Mouse (Mus musculus) hindbrain, embryonic 15.5 days (tissue): ENCODE results near the gene Myo15b. TPM values are rescaled to one million over a fixed set of nuclear protein-coding genes. Genes with fewer than 3 reads are reported as not detected.

Experiments
- ATAC-seq: fragments of 200-750 bp; cut with Nextera tagmentation; 2 replicates; pipeline ENCODE4 v1.8.0; 2017; ENCODE audit warnings: low read depth, moderate number of reproducible peaks, moderate TSS enrichment; ENCODE audit not compliant: low FRiP score
- H3K27ac ChIP-seq: fragments of 300-500 bp; sonication (generic); replicated peaks from 2 replicates; pipeline ENCODE4 v1.5.1; 2015; ENCODE audit warnings: mild to moderate bottlenecking, inconsistent platforms
- H3K27me3 ChIP-seq: fragments of 300-500 bp; sonication (generic); 2 replicates; pipeline ENCODE4 v1.6.1; 2015; ENCODE audit warnings: control low read depth, inconsistent platforms
- H3K36me3 ChIP-seq: fragments of 300-500 bp; sonication (generic); 2 replicates; pipeline ENCODE4 v1.6.1; 2015; ENCODE audit warnings: control low read depth, inconsistent platforms
- H3K4me1 ChIP-seq: fragments of 300-500 bp; sonication (generic); replicated peaks from 2 replicates; pipeline ENCODE4 v1.6.1; 2015; ENCODE audit warnings: control low read depth, inconsistent platforms
- H3K4me2 ChIP-seq: fragments of 300-500 bp; sonication (generic); 2 replicates; pipeline ENCODE4 v1.6.1; 2015; ENCODE audit warnings: moderate library complexity, mild to moderate bottlenecking, inconsistent platforms
- H3K4me3 ChIP-seq: fragments of 300-500 bp; sonication (generic); 2 replicates; pipeline ENCODE4 v1.5.1; 2015; ENCODE audit warnings: mild to moderate bottlenecking, inconsistent platforms
- H3K9ac ChIP-seq: fragments of 300-500 bp; sonication (generic); 2 replicates; pipeline ENCODE4 v1.6.1; 2015; ENCODE audit warnings: inconsistent platforms
- H3K9me3 ChIP-seq: fragments of 300-500 bp; sonication (generic); 2 replicates; pipeline ENCODE4 v1.6.1; 2016; ENCODE audit warnings: control low read depth, inconsistent platforms
- WGBS: fragments of 180-500 bp; shearing (Covaris S2); methylation state at CpG from one replicate; pipeline ENCODE4 v1.1.7; 2015; 5-methylcytosine and 5-hydroxymethylcytosine counted together
- polyA plus RNA-seq: library from polyadenylated mRNA; unstranded; fragments of >200 nt; fragmentation: Nextera tagmentation; extraction: Ambion mirVana; gene quantifications from 2 replicates; pipeline ENCODE4 v1.2.1, GENCODE M21; 2015

Myo15b gene
- 0.17 and 0.19 TPM in 2 replicates for polyA plus RNA-seq

GRCm38 (mm10) chr11:115858354-115858753, at the start of gene Myo15b:
Gene Myo15b, plus strand, starts transcription at chr11:115858406.
- H3K27ac ChIP-seq, result no peak within 1 kb of the TSS
- no peaks in the 10 kb centered on the region for H3K36me3 ChIP-seq
- H3K27me3 ChIP-seq, result peaks cover 48% of the 10 kb centered on the region
- WGBS, result 10% methylated on average over 27 of the region's 27 CpGs
- peak within 1 kb of the TSS; percentile 51 for H3K4me2 ChIP-seq
- peaks cover 22% of the 10 kb centered on the region for H3K4me1 ChIP-seq
- ATAC-seq, result no peak
- no peaks in the 10 kb centered on the region for H3K9me3 ChIP-seq
- H3K9ac ChIP-seq, result 0 out of 2 replicates have a peak within 1 kb of the TSS, but pooled peaks have one; percentile 18
- H3K4me3 ChIP-seq, result peak within 1 kb of the TSS; percentile 27

DNA sequence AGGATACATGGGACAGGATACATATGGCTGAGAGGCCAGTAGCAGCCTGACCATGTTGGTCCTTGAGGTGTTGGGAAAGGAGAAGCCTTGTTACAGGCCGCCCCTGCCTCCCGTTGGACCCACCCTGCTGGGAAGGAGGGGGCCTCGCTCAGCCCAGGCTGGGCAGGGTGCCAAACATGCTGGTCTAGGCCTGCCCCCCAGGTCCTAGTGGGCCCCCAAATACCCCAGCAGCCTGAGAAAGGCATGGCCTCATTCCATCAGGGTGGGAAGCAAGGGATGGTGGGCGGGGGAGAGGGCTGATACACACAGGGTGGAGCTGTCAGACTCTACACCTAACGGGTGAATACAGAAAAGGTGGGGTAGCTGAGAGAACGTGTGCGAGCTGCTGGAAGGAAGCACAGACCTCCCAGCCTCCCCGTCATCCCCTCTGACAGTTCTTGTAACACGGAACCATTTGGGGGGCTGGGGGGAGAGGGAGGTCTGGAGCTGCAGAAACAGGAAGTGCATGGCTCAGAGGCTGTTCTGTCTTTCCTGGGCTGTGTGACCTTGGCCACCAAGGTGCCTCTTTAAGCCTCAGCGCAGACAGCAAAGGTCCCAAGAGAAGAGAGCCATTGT, 49.4 kb upstream of the Myo15b start:
- 38% methylated on average over 10 of the region's 10 CpGs for WGBS
- Histone ChIP-seq H3K4me1 (peaks cover 63% of the 10 kb centered on the region), H3K9me3 (no peaks in the 10 kb centered on the region), H3K27me3 (no peaks in the 10 kb centered on the region), H3K36me3 (no peaks in the 10 kb centered on the region), H3K4me2 (peak overlapping the region; percentile 85), H3K4me3 (no peak overlapping the region), H3K27ac (peak overlapping the region; percentile 66), H3K9ac (no peak overlapping the region)
- no peak for ATAC-seq

GRCm38 (mm10) chr11:115809311-115809781, 48.9 kb upstream of the Myo15b start:
- H3K4me3 ChIP-seq, result no peak overlapping the region
- H3K9me3 ChIP-seq, result no peaks in the 10 kb centered on the region
- H3K36me3 ChIP-seq, result no peaks in the 10 kb centered on the region
- peaks cover 67% of the 10 kb centered on the region for H3K4me1 ChIP-seq
- no peak overlapping the region for H3K9ac ChIP-seq
- H3K27ac ChIP-seq, result peak overlapping the region; percentile 66
- H3K4me2 ChIP-seq, result peak overlapping the region; percentile 85
- no peak for ATAC-seq
- 61% methylated on average over 8 of the region's 8 CpGs for WGBS
- no peaks in the 10 kb centered on the region for H3K27me3 ChIP-seq

DNA sequence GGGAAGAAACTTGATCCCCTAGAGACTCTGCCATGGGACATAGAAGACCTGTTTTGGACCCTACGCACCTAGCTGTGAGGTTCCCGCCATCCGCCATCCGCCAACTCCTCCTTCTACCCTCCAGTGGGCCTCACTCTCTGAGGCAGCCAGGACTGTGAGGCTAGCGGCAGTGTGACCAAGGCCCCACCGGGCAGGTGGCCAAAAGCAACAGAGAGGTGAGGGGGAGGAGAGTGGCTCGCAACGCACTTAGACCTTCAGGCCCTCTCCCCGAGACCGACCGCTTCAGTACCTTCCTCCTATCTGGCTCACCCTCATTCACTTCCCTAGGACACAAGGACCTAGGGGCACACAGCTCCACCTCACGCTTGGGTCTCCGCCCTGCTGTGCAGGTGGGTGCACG, 47.8 kb upstream of the Myo15b start:
- Histone ChIP-seq H3K27ac (peak overlapping the region; percentile 66; the same call in 1 of the 2 replicates), H3K9me3 (no peaks in the 10 kb centered on the region), H3K27me3 (no peaks in the 10 kb centered on the region), H3K4me3 (peak overlapping the region; percentile 59), H3K4me2 (peak overlapping the region; percentile 85), H3K9ac (no peak overlapping the region), H3K36me3 (no peaks in the 10 kb centered on the region), H3K4me1 (peaks cover 71% of the 10 kb centered on the region)
- 78% methylated on average over 14 of the region's 14 CpGs for WGBS
- ATAC-seq, result no peak

- Histone ChIP-seq H3K36me3 (no peaks in the 10 kb centered on the region), H3K4me2 (peak overlapping the region; percentile 85), H3K9ac (peak overlapping the region; percentile 4; the same call in 1 of the 2 replicates), H3K27me3 (no peaks in the 10 kb centered on the region), H3K9me3 (no peaks in the 10 kb centered on the region), H3K27ac (peak overlapping the region; percentile 61), H3K4me3 (peak overlapping the region; percentile 59), H3K4me1 (peaks cover 80% of the 10 kb centered on the region)
- 75% methylated on average over 20 of the region's 20 CpGs for WGBS
- no peak for ATAC-seq
These were observed 46.7 kb upstream of the Myo15b start for GRCm38 (mm10) chr11:115811381-115812093.

DNA sequence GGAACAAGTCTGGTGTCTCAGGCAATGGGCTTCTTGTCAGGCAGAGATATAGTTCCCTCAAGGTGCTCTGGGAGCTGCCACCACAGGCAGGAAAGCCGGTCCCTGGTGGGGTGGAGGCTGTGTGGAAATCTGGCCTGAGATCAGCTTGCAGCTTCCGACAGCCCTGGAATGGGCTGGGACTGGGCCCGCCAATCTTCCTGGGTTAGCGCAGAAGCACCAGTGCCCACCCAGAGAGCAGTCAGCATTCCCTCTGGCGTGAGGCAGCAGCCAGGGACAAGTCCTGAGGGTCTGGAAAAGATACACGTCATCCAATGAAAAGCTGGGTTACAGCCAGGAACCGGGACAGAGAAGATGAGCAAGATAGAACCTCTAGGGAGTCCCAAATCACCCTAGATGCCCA, 46.1 kb upstream of the Myo15b start:
- H3K36me3 ChIP-seq, result peaks cover 3% of the 10 kb centered on the region; the same call in 1 of the 2 replicates
- 33% methylated on average over 7 of the region's 7 CpGs for WGBS
- H3K27ac ChIP-seq, result peak overlapping the region; percentile 61
- peak overlapping the region; percentile 59 for H3K4me3 ChIP-seq
- ATAC-seq, result no peak
- peak overlapping the region; percentile 85 for H3K4me2 ChIP-seq
- H3K9me3 ChIP-seq, result no peaks in the 10 kb centered on the region
- peak overlapping the region; percentile 4; the same call in 1 of the 2 replicates for H3K9ac ChIP-seq
- peaks cover 81% of the 10 kb centered on the region for H3K4me1 ChIP-seq
- H3K27me3 ChIP-seq, result no peaks in the 10 kb centered on the region

DNA sequence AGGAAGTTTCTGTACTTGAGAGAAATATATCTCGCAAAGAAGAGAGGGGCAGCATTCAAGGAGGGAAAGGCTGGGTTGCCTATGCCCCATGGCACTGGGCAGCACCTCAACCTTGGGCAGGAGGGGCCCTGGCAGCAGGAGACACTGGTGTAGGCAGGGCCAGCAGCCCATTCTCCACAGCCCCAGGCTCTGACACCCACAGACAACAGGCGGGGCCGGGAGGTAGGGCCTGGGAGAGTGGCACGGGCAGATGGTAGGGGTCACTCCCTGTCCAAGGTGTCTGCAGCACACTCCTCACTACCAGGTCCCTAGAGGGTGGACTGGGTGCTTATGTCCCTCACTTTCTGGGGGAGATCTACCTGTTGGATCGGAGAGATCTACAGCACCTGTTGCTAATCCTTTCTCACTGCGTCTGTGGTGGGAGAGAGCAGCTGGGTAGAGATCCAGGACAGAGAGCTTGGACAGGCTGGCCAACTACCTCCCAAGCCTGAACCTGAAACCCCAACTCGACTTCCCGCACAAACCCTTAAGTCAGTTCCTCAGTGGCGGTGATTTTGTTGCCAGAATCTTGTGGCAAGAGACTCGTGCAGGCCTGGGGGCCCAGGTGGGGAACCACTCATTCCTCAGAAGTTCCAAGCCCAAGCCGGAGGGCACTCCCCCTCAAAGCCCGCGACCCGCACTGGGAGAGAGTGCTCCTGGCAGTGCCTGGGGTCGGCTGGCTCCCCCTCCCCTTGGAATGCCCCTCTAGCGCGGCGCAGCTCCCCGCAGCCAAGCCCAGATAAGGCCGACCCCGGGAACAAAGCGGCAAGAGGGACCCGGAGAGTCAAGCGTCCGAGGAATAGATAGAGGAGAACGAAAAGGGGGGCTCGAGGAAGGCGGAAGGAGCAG, 45.4 kb upstream of the Myo15b start:
- Histone ChIP-seq H3K9me3 (no peaks in the 10 kb centered on the region), H3K9ac (peak overlapping the region; percentile 54), H3K27me3 (no peaks in the 10 kb centered on the region), H3K36me3 (peaks cover 4% of the 10 kb centered on the region; the same call in 1 of the 2 replicates), H3K4me2 (peak overlapping the region; percentile 85), H3K4me3 (peak overlapping the region; percentile 59), H3K27ac (peak overlapping the region; percentile 61), H3K4me1 (peaks cover 75% of the 10 kb centered on the region)
- WGBS, result 2% methylated on average over 27 of the region's 28 CpGs
- ATAC-seq, result peak; percentile 4

GRCm38 (mm10) chr11:115813507-115814296, 44.5 kb upstream of the Myo15b start, which contains the start of gene Caskin2:
Gene Caskin2, minus strand, starts transcription at chr11:115813639.
- peak; percentile 88 for ATAC-seq

GRCm38 (mm10) chr11:115814605-115815450, 43.4 kb upstream of the Myo15b start, which contains the start of gene Tsen54:
Gene Tsen54, plus strand, starts transcription at chr11:115814724.
- H3K9me3 ChIP-seq, result no peaks in the 10 kb centered on the region
- H3K4me3 ChIP-seq, result peak within 1 kb of the TSS; percentile 59
- H3K9ac ChIP-seq, result peak within 1 kb of the TSS; percentile 57
- peaks cover 14% of the 10 kb centered on the region for H3K36me3 ChIP-seq
- H3K27me3 ChIP-seq, result no peaks in the 10 kb centered on the region
- peak within 1 kb of the TSS; percentile 85 for H3K4me2 ChIP-seq
- ATAC-seq, result peak; percentile 48
- WGBS, result under 1% methylated on average over 75 of the region's 84 CpGs
- peaks cover 54% of the 10 kb centered on the region for H3K4me1 ChIP-seq
- H3K27ac ChIP-seq, result peak within 1 kb of the TSS; percentile 61

More at GRCm38 (mm10) chr11:115813507-115814296, 44.5 kb upstream of the Myo15b start, which contains the start of gene Caskin2:
- H3K27ac ChIP-seq, result peak within 1 kb of the TSS; percentile 61
- peak within 1 kb of the TSS; percentile 57 for H3K9ac ChIP-seq
- peaks cover 65% of the 10 kb centered on the region for H3K4me1 ChIP-seq
- H3K9me3 ChIP-seq, result no peaks in the 10 kb centered on the region
- H3K4me3 ChIP-seq, result peak within 1 kb of the TSS; percentile 59
- H3K36me3 ChIP-seq, result peaks cover 9% of the 10 kb centered on the region
- no peaks in the 10 kb centered on the region for H3K27me3 ChIP-seq
- H3K4me2 ChIP-seq, result peak within 1 kb of the TSS; percentile 85
- WGBS, result 0% methylated on average over 39 of the region's 44 CpGs

GRCm38 (mm10) chr11:115817331-115817730, 40.9 kb upstream of the Myo15b start:
- Histone ChIP-seq H3K4me3 (no peak overlapping the region), H3K4me1 (peaks cover 32% of the 10 kb centered on the region), H3K9me3 (no peaks in the 10 kb centered on the region), H3K4me2 (no peak overlapping the region), H3K9ac (no peak overlapping the region), H3K27ac (no peak overlapping the region), H3K36me3 (peaks cover 34% of the 10 kb centered on the region), H3K27me3 (peaks cover 2% of the 10 kb centered on the region; the same call in 1 of the 2 replicates)
- ATAC-seq, result no peak
- 83% methylated on average over 5 of the region's 5 CpGs for WGBS
